Mouse (Mus musculus) CH12.LX (cell line): ENCODE measurements around the gene Itpr1. TPM values are rescaled to one million over a fixed set of nuclear protein-coding genes. Genes with fewer than 3 reads are reported as not detected.

Experiments
- DNase-seq: peaks from one replicate; pipeline ENCODE4 v3.0.0-alpha.2; 2013; ENCODE audit errors: extremely low read depth
- H3K27ac ChIP-seq: 2 replicates; pipeline ENCODE4 v1.5.1; 2012; ENCODE audit warnings: low read depth, mild to moderate bottlenecking, control low read depth, moderate library complexity; ENCODE audit not compliant: insufficient read depth
- H3K27me3 ChIP-seq: replicated peaks from 2 replicates; pipeline ENCODE3; 2012; ENCODE audit warnings: inconsistent platforms
- H3K36me3 ChIP-seq, 2 experiments: replicated peaks in 1 of 2; 2 replicates each; pipeline versions ENCODE3 to v1.6.1; 2012; ENCODE audit warnings: inconsistent platforms in 1 of 2, low read length in 1 of 2, mild to moderate bottlenecking in 1 of 2, mixed read lengths in 1 of 2, moderate library complexity in 1 of 2; ENCODE audit not compliant: control insufficient read depth in 1 of 2, insufficient read depth in 1 of 2
- H3K4me1 ChIP-seq, 2 experiments: 2 replicates each; pipeline ENCODE4 v1.6.1; 2012; ENCODE audit warnings: inconsistent platforms in 1 of 2, moderate library complexity in 1 of 2; ENCODE audit not compliant: insufficient read depth in 2 of 2, control insufficient read depth in 1 of 2
- H3K4me2 ChIP-seq: 2 replicates; pipeline ENCODE4 v1.6.1; 2012; ENCODE audit warnings: low read depth, mild to moderate bottlenecking, control low read depth; ENCODE audit not compliant: poor library complexity, insufficient read depth, severe bottlenecking
- H3K4me3 ChIP-seq, 3 experiments: fragments of 150-350 bp in 1 of 3; sonication (generic) in 1 of 3; replicated peaks in 1 of 3; 2 replicates each; pipeline versions ENCODE3 to v1.5.1; 2011 to 2012; ENCODE audit warnings: low read depth in 2 of 3, low read length in 2 of 3, mild to moderate bottlenecking in 2 of 3, moderate library complexity in 2 of 3, control low read depth in 1 of 3, improper control_type of control experiment in 1 of 3, inconsistent platforms in 1 of 3, mixed read lengths in 1 of 3; ENCODE audit not compliant: poor library complexity in 1 of 3
- H3K79me2 ChIP-seq: replicated peaks from 2 replicates; pipeline ENCODE4 v1.6.1; 2012; ENCODE audit warnings: mild to moderate bottlenecking, moderate library complexity; ENCODE audit not compliant: control insufficient read depth, poor library complexity, insufficient read depth, severe bottlenecking; ENCODE audit errors: extremely low read depth
- H3K9ac ChIP-seq: 2 replicates; pipeline ENCODE4 v1.6.1; 2012; ENCODE audit warnings: low read depth, mild to moderate bottlenecking, control low read depth, moderate library complexity; ENCODE audit not compliant: insufficient read depth
- H3K9me3 ChIP-seq: replicated peaks from 2 replicates; pipeline ENCODE3; 2012; ENCODE audit warnings: low read length, inconsistent platforms, mixed read lengths
- BHLHE40 ChIP-seq: IDR thresholded peaks from 2 replicates; pipeline ENCODE4 v1.6.1; 2011; ENCODE audit warnings: mild to moderate bottlenecking, low read depth, low read length, improper control_type of control experiment
- CHD1 ChIP-seq: IDR thresholded peaks from 2 replicates; pipeline ENCODE4 v1.6.1; 2012; ENCODE audit warnings: low read depth, low read length, improper control_type of control experiment, inconsistent platforms
- CHD2 ChIP-seq: IDR thresholded peaks from 2 replicates; pipeline ENCODE4 v1.6.1; 2011; ENCODE audit warnings: low read length, improper control_type of control experiment
- GABPA ChIP-seq: IDR thresholded peaks from 2 replicates; pipeline ENCODE4 v1.6.1; 2012; ENCODE audit warnings: low read depth, low read length, improper control_type of control experiment, inconsistent platforms; ENCODE audit not compliant: insufficient replicate concordance
- HCFC1 ChIP-seq: IDR thresholded peaks from 2 replicates; pipeline ENCODE4 v1.6.1; 2012; ENCODE audit warnings: low read depth, mild to moderate bottlenecking, inconsistent platforms, low read length, improper control_type of control experiment
- IRF4 ChIP-seq: IDR thresholded peaks from 2 replicates; pipeline ENCODE4 v1.6.1; 2014; ENCODE audit warnings: low read depth, mild to moderate bottlenecking, inconsistent platforms, low read length, improper control_type of control experiment
- JUN ChIP-seq: IDR thresholded peaks from 2 replicates; pipeline ENCODE4 v1.6.1; 2011; ENCODE audit warnings: low read depth, mild to moderate bottlenecking, low read length, improper control_type of control experiment, moderate library complexity; ENCODE audit not compliant: insufficient read depth
- JUND ChIP-seq: conservative IDR thresholded peaks from 2 replicates; pipeline ENCODE4 v1.6.1; 2011; ENCODE audit warnings: low read depth, low read length, improper control_type of control experiment
- KAT2A ChIP-seq: IDR thresholded peaks from 2 replicates; pipeline ENCODE4 v1.6.1; 2012; ENCODE audit warnings: low read length, improper control_type of control experiment, inconsistent platforms; ENCODE audit not compliant: insufficient replicate concordance
- MAX ChIP-seq: IDR thresholded peaks from 2 replicates; pipeline ENCODE4 v1.6.1; 2011; ENCODE audit warnings: low read length, improper control_type of control experiment
- MXI1 ChIP-seq: IDR thresholded peaks from 2 replicates; pipeline ENCODE4 v1.6.1; 2011; ENCODE audit warnings: mild to moderate bottlenecking, low read depth, low read length, improper control_type of control experiment
- MYC ChIP-seq: IDR thresholded peaks from 2 replicates; pipeline ENCODE4 v1.6.1; 2011; ENCODE audit warnings: low read depth, mild to moderate bottlenecking, improper control_type of control experiment, low read length
- NELFE ChIP-seq: IDR thresholded peaks from 2 replicates; pipeline ENCODE4 v1.6.1; 2011; ENCODE audit warnings: low read depth, low read length, improper control_type of control experiment
- NRF1 ChIP-seq: IDR thresholded peaks from 2 replicates; pipeline ENCODE4 v1.6.1; 2014; ENCODE audit warnings: low read depth, mild to moderate bottlenecking, inconsistent platforms, low read length, improper control_type of control experiment, moderate library complexity
- PAX5 ChIP-seq: IDR thresholded peaks from 2 replicates; pipeline ENCODE4 v1.6.1; 2012; ENCODE audit warnings: low read length, inconsistent platforms, mixed read lengths
- POLR2A ChIP-seq: IDR thresholded peaks from 2 replicates; pipeline ENCODE4 v1.6.1; 2011; ENCODE audit warnings: low read depth, mild to moderate bottlenecking, improper control_type of control experiment, low read length
- POLR2AphosphoS2 ChIP-seq: IDR thresholded peaks from 2 replicates; pipeline ENCODE4 v1.6.1; 2011; ENCODE audit warnings: low read depth, low read length, improper control_type of control experiment
- RAD21 ChIP-seq: IDR thresholded peaks from 2 replicates; pipeline ENCODE4 v1.6.1; 2011; ENCODE audit warnings: low read depth, mild to moderate bottlenecking, low read length, improper control_type of control experiment, moderate library complexity
- RCOR1 ChIP-seq: conservative IDR thresholded peaks from 2 replicates; pipeline ENCODE4 v1.6.1; 2012; ENCODE audit warnings: low read depth, mild to moderate bottlenecking, inconsistent platforms, low read length, improper control_type of control experiment
- UBTF ChIP-seq: IDR thresholded peaks from 2 replicates; pipeline ENCODE4 v1.6.1; 2012; ENCODE audit warnings: low read depth, mild to moderate bottlenecking, inconsistent platforms, low read length, improper control_type of control experiment, moderate library complexity
- USF1 ChIP-seq: IDR thresholded peaks from 2 replicates; pipeline ENCODE4 v1.6.1; 2014; ENCODE audit warnings: low read depth, mild to moderate bottlenecking, inconsistent platforms, low read length, improper control_type of control experiment
- USF2 ChIP-seq: conservative IDR thresholded peaks from 2 replicates; pipeline ENCODE4 v1.6.1; 2011; ENCODE audit warnings: low read depth, low read length, improper control_type of control experiment
- ZC3H11A ChIP-seq: IDR thresholded peaks from 2 replicates; pipeline ENCODE4 v1.6.1; 2012; ENCODE audit warnings: low read depth, mild to moderate bottlenecking, inconsistent platforms, low read length, improper control_type of control experiment
- ZKSCAN1 ChIP-seq: IDR thresholded peaks from 2 replicates; pipeline ENCODE4 v1.6.1; 2012; ENCODE audit warnings: low read depth, inconsistent platforms, low read length, improper control_type of control experiment, borderline replicate concordance
- ZMIZ1 ChIP-seq: IDR thresholded peaks from 2 replicates; pipeline ENCODE4 v1.6.1; 2012; ENCODE audit warnings: low read depth, mild to moderate bottlenecking, inconsistent platforms, low read length, improper control_type of control experiment
- dilution Hi-C: fragments of 300-500 bp; cut with MboI; formaldehyde crosslinking; loops from 2 replicates; pipeline ENCODE4 v1.14.3; 2020; ENCODE audit warnings: low sequenced_read_pairs; ENCODE audit not compliant: extremely low pct_unique_long_range_greater_than_20kb, extremely low pct_ligation_motif_present
- in situ Hi-C: fragments of 300-500 bp; cut with MboI; formaldehyde crosslinking; loops from 3 replicates; pipeline ENCODE4 v1.14.3; 2019; ENCODE audit warnings: low sequenced_read_pairs, low pct_ligation_motif_present, low pct_unique_long_range_greater_than_20kb, mixed read lengths
- polyA plus RNA-seq: library from polyadenylated mRNA; unstranded; fragments of >175 nt; gene quantifications from 2 replicates; pipeline ENCODE4 v1.2.1, GENCODE M21; 2012; ENCODE audit warnings: low read depth; ENCODE audit not compliant: insufficient read length
- total RNA-seq, 2 experiments: library from RNA; depleted of rRNA; stranded (reverse); fragments of 300-350 nt in 1 of 2; fragments of >200 nt in 1 of 2; gene quantifications; 2 replicates each; pipeline ENCODE4 v1.2.3; 2012 to 2014

Gene Itpr1
- total and polyA plus RNA-seq, 3 experiments = 42.8 to 73.1 (median 53.4) TPM

DNA sequence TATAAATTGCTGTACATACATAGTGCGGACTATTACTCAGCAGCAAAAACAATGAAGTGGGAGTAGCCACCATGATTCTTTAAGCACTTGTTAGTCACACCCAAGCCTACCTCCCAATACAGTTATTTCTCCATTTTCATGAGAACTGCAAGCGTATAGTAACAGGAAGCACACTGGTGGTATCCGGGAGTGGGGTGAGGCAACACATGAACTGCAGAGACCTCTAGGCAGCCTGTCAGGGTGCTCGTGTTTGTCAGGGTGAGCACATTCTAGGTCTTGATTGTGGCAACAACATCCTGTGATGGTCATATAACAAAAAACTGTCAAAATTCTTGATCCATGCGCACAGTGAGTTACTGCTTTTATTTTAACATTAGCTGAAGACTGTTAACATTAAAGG is 290.8 kb downstream of the Itpr1 start (continued):
- TF ChIP-seq MAX (no peak), POLR2A (no peak)
- TF ChIP-seq, all 38 proteins: peak for 0

DNA sequence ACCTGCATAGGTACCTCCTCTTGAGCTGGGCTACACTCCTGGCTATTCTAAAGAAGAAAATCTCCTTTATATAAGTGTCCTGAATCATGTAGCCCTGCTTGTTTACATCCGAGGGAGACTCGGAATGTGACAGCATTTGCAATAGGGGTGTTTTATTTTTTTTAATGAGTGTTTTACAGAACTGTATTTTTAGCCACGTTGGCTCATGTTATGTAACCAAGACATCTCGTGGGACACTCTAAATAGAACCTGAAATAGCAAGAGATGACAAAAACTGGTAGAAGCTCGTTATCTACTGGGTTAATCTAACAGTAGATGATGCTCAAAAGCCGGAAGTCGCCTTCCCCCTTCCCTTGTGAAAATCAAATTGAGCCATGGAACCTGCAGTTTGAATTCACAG is 291.8 kb downstream of the Itpr1 start:
- Histone ChIP-seq H3K4me1 (peaks cover 0 to 24% of the 10 kb centered on the region in 2 experiments; a peak in 2 of 4 replicates), H3K36me3 (peaks cover 39 to 85% of the 10 kb centered on the region in 2 experiments), H3K9ac (no peak overlapping the region), H3K27ac (no peak overlapping the region), H3K79me2 (no peaks in the 10 kb centered on the region), H3K4me2 (no peak overlapping the region), H3K4me3 (no peak overlapping the region), H3K27me3 (no peaks in the 10 kb centered on the region), H3K9me3 (no peaks in the 10 kb centered on the region)
- TF ChIP-seq GABPA = no peak
- no peak for TF ChIP-seq CHD2
- TF ChIP-seq RCOR1 = no peak
- TF ChIP-seq POLR2A = no peak
- no peak for TF ChIP-seq JUND
- no peak for TF ChIP-seq USF2
- no peak for TF ChIP-seq PAX5
- TF ChIP-seq CHD1 = no peak
- no peak for TF ChIP-seq MYC
- no peak for TF ChIP-seq NELFE
- no peak for TF ChIP-seq USF1
- no peak for TF ChIP-seq JUN
- TF ChIP-seq UBTF = no peak
- TF ChIP-seq BHLHE40 = no peak
- no peak for TF ChIP-seq RAD21
- no peak for TF ChIP-seq ZMIZ1
- TF ChIP-seq ZC3H11A = no peak
- no peak for TF ChIP-seq HCFC1
- TF ChIP-seq ZKSCAN1 = no peak
- TF ChIP-seq POLR2AphosphoS2 = no peak
- no peak for DNase-seq
- in situ Hi-C loops (no loop called here), dilution Hi-C loops (no loop called here)

DNA sequence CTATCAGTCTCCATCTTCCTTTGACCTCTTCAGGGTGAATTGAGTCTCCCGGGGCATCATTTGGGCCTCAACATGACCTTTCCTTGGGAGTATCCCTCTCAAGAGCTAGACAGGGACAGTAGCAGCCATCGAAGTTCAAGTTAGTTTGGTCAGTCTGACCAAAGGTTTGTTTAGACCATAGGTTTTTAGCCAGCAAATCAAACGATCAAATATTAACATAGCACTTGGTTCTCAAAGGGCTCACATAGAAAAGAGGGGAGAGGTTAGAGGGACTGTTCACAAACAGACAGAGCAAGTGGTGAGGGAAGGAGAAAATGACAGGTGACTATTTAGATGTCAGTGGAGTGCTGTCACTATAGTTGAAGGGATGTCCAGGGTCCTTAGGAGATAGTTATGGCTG is 293.3 kb downstream of the Itpr1 start:
- no peak overlapping the region for H3K4me2 ChIP-seq
- H3K4me3 ChIP-seq = no peak overlapping the region
- no peaks in the 10 kb centered on the region for H3K9me3 ChIP-seq
- in situ Hi-C loops = no loop called here
- no peak for DNase-seq
- H3K4me1 ChIP-seq = peaks cover 0 to 24% of the 10 kb centered on the region in 2 experiments; a peak in 2 of 4 replicates
- TF ChIP-seq ZMIZ1 (no peak), BHLHE40 (no peak), POLR2AphosphoS2 (no peak), IRF4 (no peak), KAT2A (no peak), CHD1 (no peak), POLR2A (no peak), HCFC1 (no peak), NRF1 (no peak), MXI1 (no peak)
- H3K27ac ChIP-seq = no peak overlapping the region
- H3K79me2 ChIP-seq = no peaks in the 10 kb centered on the region
- no peak overlapping the region for H3K9ac ChIP-seq
- H3K36me3 ChIP-seq = peaks cover 44 to 85% of the 10 kb centered on the region in 2 experiments
- H3K27me3 ChIP-seq = no peaks in the 10 kb centered on the region
- dilution Hi-C loops = no loop called here
